Mouse (Mus musculus): Measurements from ENCODE around the gene Cyp26b1. TPM values are rescaled to one million over a fixed set of nuclear protein-coding genes. Genes with fewer than 3 reads are reported as not detected.
"Not testable (repeated sequence)": the region's sequence is repeated elsewhere in the genome, so short reads cannot be mapped to it uniquely, and the experiment has no call there.

Gene Cyp26b1
- 1 to 10 TPM; 1.1 to 2.5 TPM for total RNA-seq (2021)
- long read RNA-seq, experiment 1, result 0 reads
- long read RNA-seq, experiment 2, result 0 reads

GRCm38 (mm10) chr6:84593693-84594092, at the start of gene Cyp26b1:
Gene Cyp26b1 (minus strand): TSS chr6:84593908.
- no peak for DNase-seq
- intact Hi-C loops (cut with DNase I; ENCODE audit: low total_unique reads), result loop anchor here (5.0 to 10.0 kb wide), 3 partner anchors 186 to 321 kb away; no protein-coding TSS in a partner anchor

DNA sequence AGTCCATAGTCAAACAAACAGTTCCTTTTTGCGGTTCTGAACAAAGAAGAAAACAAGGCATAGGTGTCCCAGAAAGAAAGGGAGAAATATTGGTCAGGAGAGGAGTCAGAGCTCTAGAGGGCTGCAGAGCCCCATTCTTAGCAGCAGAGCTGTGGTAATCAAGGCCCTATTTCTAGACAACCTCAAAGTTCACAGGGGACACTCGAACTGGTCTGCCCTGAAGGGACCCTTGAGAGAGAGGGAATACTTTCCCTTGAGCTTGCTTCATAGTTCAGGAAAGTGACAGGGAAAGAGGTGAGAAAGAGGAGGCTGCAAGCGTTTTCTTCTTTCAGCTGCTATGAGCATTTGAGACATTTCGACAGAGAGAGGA, 47.3 kb upstream of the Cyp26b1 start:
- intact Hi-C loops (cut with DNase I; ENCODE audit: low total_unique reads), result no loop called here
- no peak for DNase-seq

GRCm38 (mm10) chr6:84640324-84641061, 46.8 kb upstream of the Cyp26b1 start:
- DNase-seq, result peak; percentile 18
- intact Hi-C loops (cut with DNase I; ENCODE audit: low total_unique reads), result no loop called here

- DNase-seq, result peak; percentile 36
- intact Hi-C loops (cut with DNase I; ENCODE audit: low total_unique reads), result no loop called here
Observed at GRCm38 (mm10) chr6:84638206-84638605, 44.5 kb upstream of the Cyp26b1 start.

GRCm38 (mm10) chr6:84631588-84631987, 37.9 kb upstream of the Cyp26b1 start:
- intact Hi-C loops (cut with DNase I; ENCODE audit: low total_unique reads), result no loop called here
- DNase-seq, result no peak

GRCm38 (mm10) chr6:84630276-84630675, 36.6 kb upstream of the Cyp26b1 start:
- intact Hi-C loops (cut with DNase I; ENCODE audit: low total_unique reads), result no loop called here
- no peak for DNase-seq

GRCm38 (mm10) chr6:84628831-84629230, 35.1 kb upstream of the Cyp26b1 start:
- intact Hi-C loops (cut with DNase I; ENCODE audit: low total_unique reads), result no loop called here
- no peak for DNase-seq

GRCm38 (mm10) chr6:84626398-84626797, 32.7 kb upstream of the Cyp26b1 start:
- DNase-seq, result no peak
- intact Hi-C loops (cut with DNase I; ENCODE audit: low total_unique reads), result no loop called here

GRCm38 (mm10) chr6:84619166-84619565, 25.5 kb upstream of the Cyp26b1 start:
- DNase-seq, result no peak
- intact Hi-C loops (cut with DNase I; ENCODE audit: low total_unique reads), result no loop called here

DNA sequence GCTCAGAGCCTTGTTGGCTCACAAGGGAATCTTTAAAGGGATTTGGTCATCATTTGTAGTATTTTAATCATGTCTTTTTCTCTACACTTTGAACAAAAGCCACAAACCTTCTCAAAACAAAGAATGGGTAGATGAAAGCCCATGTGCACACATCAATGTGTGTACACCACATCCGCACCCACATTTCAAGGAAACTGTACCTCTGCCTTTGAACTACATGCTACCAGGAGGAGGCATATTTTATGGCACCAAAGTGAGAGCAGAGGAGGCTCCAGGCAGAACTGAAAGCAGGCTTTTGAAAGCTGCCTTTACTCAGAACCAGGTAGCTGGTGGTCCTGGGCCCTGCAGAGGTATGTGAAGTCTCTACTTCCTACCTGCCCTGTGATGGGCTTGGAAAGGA, 23.3 kb upstream of the Cyp26b1 start:
- no peak for DNase-seq
- intact Hi-C loops (cut with DNase I; ENCODE audit: low total_unique reads), result no loop called here

DNA sequence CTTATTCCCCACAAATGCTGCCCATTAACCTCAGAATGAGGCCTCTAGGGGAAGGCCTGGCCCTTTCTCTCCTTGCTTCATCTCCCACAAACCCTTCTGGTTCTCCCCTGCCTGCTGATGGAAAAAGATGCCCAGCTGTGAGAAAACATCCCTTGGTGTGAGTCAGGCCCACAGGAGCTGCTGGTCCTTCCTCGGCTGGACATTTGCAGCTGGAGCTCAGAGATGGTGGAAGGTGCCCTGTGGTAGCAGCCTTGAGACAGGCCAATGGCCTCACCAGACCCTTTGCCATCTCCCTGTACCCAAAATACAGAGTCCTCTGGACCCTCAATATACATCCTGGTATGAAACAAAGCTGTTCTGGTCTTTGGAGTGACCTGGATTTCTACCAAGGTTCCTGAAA, 22.9 kb upstream of the Cyp26b1 start:
- no peak for DNase-seq
- intact Hi-C loops (cut with DNase I; ENCODE audit: low total_unique reads), result no loop called here

- intact Hi-C loops (cut with DNase I; ENCODE audit: low total_unique reads), result no loop called here
- DNase-seq, result no peak
Observed at GRCm38 (mm10) chr6:84613561-84613960, 19.9 kb upstream of the Cyp26b1 start.

- intact Hi-C loops (cut with DNase I; ENCODE audit: low total_unique reads), result no loop called here
- DNase-seq, result no peak
Observed at GRCm38 (mm10) chr6:84601136-84601889, 7.6 kb upstream of the Cyp26b1 start.

DNA sequence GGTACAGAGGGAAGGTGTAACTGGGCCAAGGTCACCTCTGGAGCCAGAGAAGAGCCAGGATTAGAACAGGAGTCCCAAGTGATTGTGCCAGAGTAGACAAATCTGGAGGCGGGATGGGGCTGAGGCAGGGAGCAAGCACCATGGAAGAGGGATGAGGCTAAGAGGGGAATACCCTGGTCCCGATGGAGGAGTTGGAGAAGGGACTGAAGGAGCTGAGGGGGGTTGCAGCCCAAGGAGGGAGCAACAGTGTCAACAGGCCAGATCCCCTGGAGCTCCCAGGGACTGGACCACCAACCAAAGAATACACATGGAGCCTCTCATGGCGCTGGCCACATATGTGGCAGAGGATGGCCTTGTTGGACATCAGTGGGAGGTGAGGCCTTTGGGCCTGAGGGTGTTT, 5.6 kb upstream of the Cyp26b1 start:
- intact Hi-C loops (cut with DNase I; ENCODE audit: low total_unique reads), result loop anchor here (10.0 kb wide), 1 partner anchor 316 kb away; no protein-coding TSS in a partner anchor
- DNase-seq, result not testable (repeated sequence)

DNA sequence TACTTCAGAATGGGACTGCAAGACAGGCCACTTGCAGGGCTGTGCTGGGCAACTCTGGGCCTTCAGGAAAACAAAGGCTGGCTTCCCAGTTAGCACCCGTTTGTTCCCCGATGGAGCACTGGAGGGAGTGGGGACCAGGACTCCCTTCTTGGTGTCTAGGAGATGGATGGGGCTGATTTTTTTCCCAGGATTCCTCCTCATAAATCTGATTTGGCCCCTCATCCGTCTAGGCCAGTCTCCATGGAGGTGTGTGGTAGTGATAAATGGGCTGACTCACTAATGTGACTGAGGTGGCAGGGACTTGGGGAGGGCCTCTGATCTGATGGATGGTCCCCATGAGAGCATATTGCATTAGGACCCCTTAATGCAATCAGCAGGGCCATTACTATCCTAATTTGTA, 5.0 kb upstream of the Cyp26b1 start:
- no peak for DNase-seq
- intact Hi-C loops (cut with DNase I; ENCODE audit: low total_unique reads), result loop anchor here (10.0 kb wide), 1 partner anchor 316 kb away; no protein-coding TSS in a partner anchor

DNA sequence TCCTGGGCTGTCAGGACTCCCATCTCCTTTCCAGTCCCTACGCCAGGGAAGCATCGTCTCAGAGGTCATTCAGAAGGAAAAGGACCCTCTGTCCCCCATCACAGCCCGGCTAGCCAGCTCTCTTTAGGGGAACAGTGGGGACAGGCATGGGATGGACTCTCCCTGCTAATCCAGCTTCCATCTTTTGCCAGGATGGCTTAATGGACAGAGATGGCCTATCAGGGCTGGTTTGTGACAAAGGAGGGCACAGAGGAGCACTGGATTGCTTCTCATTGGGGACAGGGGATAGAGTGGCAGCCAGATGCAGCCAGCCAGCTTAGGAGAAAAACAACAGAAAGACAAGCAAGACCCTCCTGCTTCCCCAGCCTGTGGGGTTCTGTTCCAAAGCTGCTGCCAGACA, 918 bp upstream of the Cyp26b1 start:
- DNase-seq, result no peak
- intact Hi-C loops (cut with DNase I; ENCODE audit: low total_unique reads), result loop anchor here (5.0 to 10.0 kb wide), 3 partner anchors 187 to 320 kb away; no protein-coding TSS in a partner anchor

DNA sequence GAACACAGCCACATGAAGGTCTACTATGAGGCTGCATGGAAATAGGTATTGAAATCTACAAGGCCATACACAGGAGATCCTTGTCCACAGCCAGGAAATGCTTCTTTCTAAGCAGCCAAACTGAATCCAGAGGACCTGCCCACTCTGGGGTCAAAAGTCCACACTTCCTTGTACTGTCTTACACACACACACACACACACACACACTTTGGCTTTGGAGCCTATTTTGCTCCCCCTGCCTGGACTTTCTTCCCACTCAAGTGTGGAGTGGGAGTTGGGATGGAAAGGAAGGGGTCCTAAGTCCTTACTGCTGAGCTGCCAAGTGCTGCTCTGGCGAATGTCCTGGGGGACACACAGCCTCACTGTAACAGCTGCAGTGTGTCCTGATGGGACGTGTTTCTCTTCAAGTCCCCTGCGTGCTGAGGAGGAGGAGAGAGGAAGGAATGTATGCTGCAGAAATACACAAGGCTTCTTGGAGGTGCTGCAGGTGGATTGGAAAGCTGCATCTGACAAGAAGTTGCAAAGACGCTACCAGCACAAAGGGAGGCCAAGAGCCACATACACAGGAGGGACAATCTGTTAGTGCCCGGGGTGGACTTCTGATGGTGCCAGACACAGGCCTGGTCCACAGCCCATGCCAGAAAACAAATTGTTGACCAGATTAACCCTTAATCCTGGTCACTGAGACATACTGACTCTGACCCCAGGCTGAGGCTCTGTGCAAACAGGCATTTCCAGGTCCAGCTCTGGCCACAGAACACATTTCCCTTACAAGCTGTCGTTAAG, 2.6 kb downstream of the Cyp26b1 start:
- intact Hi-C loops (cut with DNase I; ENCODE audit: low total_unique reads), result loop anchor here (5.0 to 10.0 kb wide), 3 partner anchors 184 to 324 kb away; no protein-coding TSS in a partner anchor
- no peak for DNase-seq

DNA sequence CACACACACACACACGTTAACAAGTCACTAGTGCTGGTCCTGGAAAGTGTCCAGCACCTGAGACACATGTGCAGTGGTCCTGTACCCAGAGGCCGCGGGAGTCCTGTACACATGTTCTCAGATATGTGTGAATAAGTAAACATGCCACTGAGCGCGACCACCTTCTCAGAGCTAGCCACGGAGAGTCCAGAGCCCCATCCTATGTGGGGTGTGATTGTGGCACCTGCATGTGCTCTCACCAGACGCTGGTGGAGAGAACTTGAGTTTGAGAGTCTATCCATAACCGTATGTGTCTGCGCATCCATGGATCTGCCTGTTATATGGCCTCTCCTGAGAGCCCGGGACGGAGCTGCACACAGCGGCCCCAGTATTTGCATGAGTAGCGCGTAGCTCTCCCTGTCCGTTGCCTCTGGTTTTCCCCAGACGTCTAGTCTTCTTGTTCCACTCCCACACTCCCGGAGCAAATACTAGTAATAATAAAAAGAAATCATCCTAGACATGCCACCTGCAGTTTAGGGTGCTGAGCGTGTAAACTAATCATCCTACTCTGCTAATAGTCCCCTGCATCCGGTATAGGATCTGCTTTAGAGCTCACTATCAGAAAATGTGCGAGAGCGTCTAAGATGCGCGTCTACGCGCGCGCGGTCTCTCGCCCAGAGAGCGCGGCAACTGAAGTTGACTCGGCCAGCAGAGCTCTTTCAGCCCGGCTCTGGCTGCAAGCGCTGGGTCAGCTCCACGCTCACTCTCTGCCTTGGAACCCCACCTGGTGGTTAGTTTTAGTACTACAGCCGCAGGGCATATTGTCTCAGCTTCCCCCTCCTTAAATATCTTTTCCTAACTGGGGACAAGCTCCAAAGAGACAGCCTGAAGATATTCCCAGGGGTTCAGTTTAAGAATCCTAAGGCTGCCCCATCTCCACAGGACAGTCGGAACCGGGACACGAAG, 3.7 kb downstream of the Cyp26b1 start:
- intact Hi-C loops (cut with DNase I; ENCODE audit: low total_unique reads), result loop anchor here (5.0 to 10.0 kb wide), 3 partner anchors 183 to 325 kb away; no protein-coding TSS in a partner anchor
- DNase-seq, result peak; percentile 88
